12 mouse cellular contexts compared by ENCODE assay signal in genomic region chr11:87949990-87950389, GRCm38 (mm10). TPM values are rescaled to one million over a fixed set of nuclear protein-coding genes. Genes with fewer than 3 reads are reported as not detected.
DNase-seq lines count a peak whose midpoint lies in the region; ATAC-seq and TF ChIP-seq lines count a peak whose summit lies in the region.
"Had no signal": no experiment of that assay in that cellular context is flagged by ENCODE, and none has a peak within 500 bp of the region (broad histone marks: within the 10 kb centered on the region; RNA-seq: fewer than 3 reads in every experiment).

No protein-coding gene starts in this region.

- TF ChIP-seq CTCF in liver, embryonic 14.5 days (IDR thresholded peaks at IDR 0.05; ENCODE audit: low read depth): peak; percentile 55
- peak; percentile 72 for TF ChIP-seq CTCF in ES-Bruce4 (IDR thresholded peaks at IDR 0.05; ENCODE audit: low read depth, low read length)

- H3K9me3 ChIP-seq in liver, embryonic 14.5 days (ENCODE audit: control insufficient read depth, low read length): no peaks in the 10 kb centered on the region
- no peaks in the 10 kb centered on the region for H3K9me3 ChIP-seq in liver, embryonic 11.5 days (ENCODE audit: control insufficient read depth, low read length)
- no peaks in the 10 kb centered on the region for H3K9me3 ChIP-seq in ES-Bruce4 (replicated peaks; ENCODE audit: control insufficient read depth, insufficient read depth, low read length, poor library complexity, severe bottlenecking)
- no peaks in the 10 kb centered on the region for H3K9me3 ChIP-seq in embryonic facial prominence, embryonic 11.5 days (replicated peaks; ENCODE audit: control insufficient read depth, low read length)
- H3K9me3 ChIP-seq: kidney, embryonic 15.5 days; liver, embryonic 15.5 days; neural tube, embryonic 13.5 days had no signal

- no peak for ATAC-seq in liver, embryonic 14.5 days (ENCODE audit: insufficient read depth)
- no peak for ATAC-seq in liver, embryonic 11.5 days (replicated peaks; ENCODE audit: low FRiP score)
- no peak for ATAC-seq in embryonic facial prominence, embryonic 11.5 days (replicated peaks; ENCODE audit: insufficient number of reproducible peaks, low FRiP score, low TSS enrichment, low read depth)

- H3K4me2 ChIP-seq in liver, embryonic 14.5 days (ENCODE audit: low read depth): no peak overlapping the region
- H3K4me2 ChIP-seq in liver, embryonic 11.5 days: no peak overlapping the region
- no peak overlapping the region for H3K4me2 ChIP-seq in embryonic facial prominence, embryonic 11.5 days (ENCODE audit: low read depth, low read length)
- H3K4me2 ChIP-seq: kidney, embryonic 15.5 days; liver, embryonic 15.5 days; neural tube, embryonic 13.5 days had no signal

- TF ChIP-seq POLR2A in ES-Bruce4 (IDR thresholded peaks at IDR 0.05; ENCODE audit: insufficient read depth, low read length): no peak

- no peaks in the 10 kb centered on the region for H3K36me3 ChIP-seq in liver, embryonic 14.5 days (replicated peaks; ENCODE audit: control insufficient read depth, insufficient read depth, low read depth)
- no peaks in the 10 kb centered on the region for H3K36me3 ChIP-seq in liver, embryonic 11.5 days (ENCODE audit: control insufficient read depth, insufficient read depth, low read length)
- H3K36me3 ChIP-seq in ES-Bruce4 (ENCODE audit: control insufficient read depth, insufficient read depth, low read length, poor library complexity, severe bottlenecking): no peaks in the 10 kb centered on the region
- no peaks in the 10 kb centered on the region for H3K36me3 ChIP-seq in embryonic facial prominence, embryonic 11.5 days (replicated peaks; ENCODE audit: control insufficient read depth, insufficient read depth, low read depth, low read length)
- H3K36me3 ChIP-seq: kidney, embryonic 15.5 days; liver, embryonic 15.5 days; neural tube, embryonic 13.5 days had no signal

- no peak overlapping the region for H3K27ac ChIP-seq in liver, embryonic 14.5 days
- H3K27ac ChIP-seq in liver, embryonic 11.5 days (ENCODE audit: low read depth, low read length): no peak overlapping the region
- H3K27ac ChIP-seq in ES-Bruce4 (ENCODE audit: insufficient read depth, low read length): no peak overlapping the region
- H3K27ac ChIP-seq in embryonic facial prominence, embryonic 11.5 days (replicated peaks; ENCODE audit: low read depth, low read length): no peak overlapping the region
- H3K27ac ChIP-seq: kidney, embryonic 15.5 days; liver, embryonic 15.5 days; neural tube, embryonic 13.5 days had no signal

- no peak overlapping the region for H3K4me3 ChIP-seq in liver, embryonic 14.5 days (ENCODE audit: insufficient read depth in 1 of 2, low read depth in 2 of 2, low read length in 2 of 2)
- H3K4me3 ChIP-seq in liver, embryonic 11.5 days (ENCODE audit: low read depth, low read length): no peak overlapping the region
- H3K4me3 ChIP-seq in ES-Bruce4 (ENCODE audit: low read depth, low read length): no peak overlapping the region
- no peak overlapping the region for H3K4me3 ChIP-seq in embryonic facial prominence, embryonic 11.5 days (ENCODE audit: low read depth, low read length)
- H3K4me3 ChIP-seq: kidney, embryonic 15.5 days; liver, embryonic 15.5 days; neural tube, embryonic 13.5 days had no signal

- no peak for TF ChIP-seq EP300 in liver, embryonic 14.5 days (IDR thresholded peaks at IDR 0.05; ENCODE audit: low read depth)
- TF ChIP-seq EP300 in ES-Bruce4 (IDR thresholded peaks at IDR 0.05; ENCODE audit: insufficient read depth, low read depth, low read length): no peak

- no peak overlapping the region for H3K9ac ChIP-seq in liver, embryonic 14.5 days (replicated peaks)
- no peak overlapping the region for H3K9ac ChIP-seq in liver, embryonic 11.5 days (ENCODE audit: low read depth, low read length)
- no peak overlapping the region for H3K9ac ChIP-seq in ES-Bruce4 (ENCODE audit: low read depth, poor library complexity, severe bottlenecking)
- no peak overlapping the region for H3K9ac ChIP-seq in embryonic facial prominence, embryonic 11.5 days (replicated peaks; ENCODE audit: low read length)
- H3K9ac ChIP-seq: kidney, embryonic 15.5 days; liver, embryonic 15.5 days; neural tube, embryonic 13.5 days had no signal

- no peaks in the 10 kb centered on the region for H3K27me3 ChIP-seq in liver, embryonic 14.5 days (ENCODE audit: control insufficient read depth, insufficient read depth, low read length)
- H3K27me3 ChIP-seq in liver, embryonic 11.5 days (replicated peaks; ENCODE audit: control insufficient read depth, insufficient read depth, low read length): no peaks in the 10 kb centered on the region
- H3K27me3 ChIP-seq in ES-Bruce4 (ENCODE audit: control insufficient read depth, insufficient read depth, low read length, poor library complexity, severe bottlenecking): no peaks in the 10 kb centered on the region
- H3K27me3 ChIP-seq in embryonic facial prominence, embryonic 11.5 days (ENCODE audit: control insufficient read depth, insufficient read depth, low read length): no peaks in the 10 kb centered on the region
- H3K27me3 ChIP-seq: kidney, embryonic 15.5 days; liver, embryonic 15.5 days; neural tube, embryonic 13.5 days had no signal

- peak; percentile 51 for DNase-seq in cerebellum, postnatal 10 days
- DNase-seq in cerebellum, postnatal 36 days: no peak
- no peak for DNase-seq in liver, embryonic 14.5 days (ENCODE audit: low read depth in 3 of 3, low spot score in 3 of 3)
- no peak for DNase-seq in liver, embryonic 11.5 days (ENCODE audit: low spot score)
- peak; percentile 41 for DNase-seq in embryonic facial prominence, embryonic 11.5 days (ENCODE audit: low spot score)
- no peak for DNase-seq in ovary, postnatal 36 days (ENCODE audit: low spot score)
- DNase-seq in layer of hippocampus, adult 9-11 months: no peak
- DNase-seq: heart, adult 18-20 months had no signal

- WGBS in liver, embryonic 14.5 days (ENCODE audit: insufficient replicate concordance): 1% methylated on average over 2 of the region's 2 CpGs
- WGBS in liver, embryonic 11.5 days: 0% methylated on average over 2 of the region's 2 CpGs
- WGBS in embryonic facial prominence, embryonic 11.5 days: 2% methylated on average over 2 of the region's 2 CpGs

- no peaks in the 10 kb centered on the region for H3K4me1 ChIP-seq in liver, embryonic 14.5 days (replicated peaks; ENCODE audit: control insufficient read depth in 2 of 2, insufficient read depth in 2 of 2, low read length in 1 of 2)
- no peaks in the 10 kb centered on the region for H3K4me1 ChIP-seq in liver, embryonic 11.5 days (replicated peaks; ENCODE audit: control insufficient read depth, insufficient read depth, low read length)
- H3K4me1 ChIP-seq in ES-Bruce4 (ENCODE audit: control insufficient read depth, insufficient read depth, low read length): no peaks in the 10 kb centered on the region
- no peaks in the 10 kb centered on the region for H3K4me1 ChIP-seq in embryonic facial prominence, embryonic 11.5 days (ENCODE audit: control insufficient read depth, insufficient read depth, low read length)
- H3K4me1 ChIP-seq: kidney, embryonic 15.5 days; liver, embryonic 15.5 days; neural tube, embryonic 13.5 days had no signal

RNA-seq across cellular contexts. Expression of gene Olfr464, which starts 29.2 kb away (rescaled TPM):
- polyA plus RNA-seq in liver, embryonic 14.5 days (2012; rRNA removed): not detected in 2 replicates
- polyA plus RNA-seq in liver, embryonic 14.5 days (2014; fragmentation: Nextera tagmentation; extraction: Ambion mirVana): not detected in 2 replicates
- not detected in 2 replicates for polyA plus RNA-seq in liver, embryonic 11.5 days (2014; fragmentation: Nextera tagmentation; extraction: Ambion mirVana)
- not detected in 2 replicates for polyA plus RNA-seq in ES-Bruce4 (2011; ENCODE audit: insufficient read depth, insufficient read length, low read depth, missing spikeins)
- not detected in 2 replicates for polyA plus RNA-seq in embryonic facial prominence, embryonic 11.5 days (2014; fragmentation: Nextera tagmentation; extraction: Ambion mirVana)
- polyA plus RNA-seq: kidney, embryonic 15.5 days; liver, embryonic 15.5 days had no signal

RNA-seq across cellular contexts. Expression of gene Dynll2, which starts 37.3 kb away (rescaled TPM):
- 18.0 and 21.5 TPM in 2 replicates for polyA plus RNA-seq in liver, embryonic 14.5 days (2012; rRNA removed)
- polyA plus RNA-seq in liver, embryonic 14.5 days (2014; fragmentation: Nextera tagmentation; extraction: Ambion mirVana): 5.7 TPM in 2 replicates
- 17.7 and 19.4 TPM in 2 replicates for polyA plus RNA-seq in liver, embryonic 11.5 days (2014; fragmentation: Nextera tagmentation; extraction: Ambion mirVana)
- polyA plus RNA-seq in ES-Bruce4 (2011; ENCODE audit: insufficient read depth, insufficient read length, low read depth, missing spikeins): 130 and 133 TPM in 2 replicates
- 16.0 and 17.3 TPM in 2 replicates for polyA plus RNA-seq in embryonic facial prominence, embryonic 11.5 days (2014; fragmentation: Nextera tagmentation; extraction: Ambion mirVana)

RNA-seq across cellular contexts. Expression of gene Olfr463, which starts 52.8 kb away (rescaled TPM):
- polyA plus RNA-seq in liver, embryonic 14.5 days (2012; rRNA removed): not detected in 2 replicates
- not detected in 2 replicates for polyA plus RNA-seq in liver, embryonic 14.5 days (2014; fragmentation: Nextera tagmentation; extraction: Ambion mirVana)
- not detected in 2 replicates for polyA plus RNA-seq in liver, embryonic 11.5 days (2014; fragmentation: Nextera tagmentation; extraction: Ambion mirVana)
- polyA plus RNA-seq in ES-Bruce4 (2011; ENCODE audit: insufficient read depth, insufficient read length, low read depth, missing spikeins): not detected in 2 replicates
- polyA plus RNA-seq in embryonic facial prominence, embryonic 11.5 days (2014; fragmentation: Nextera tagmentation; extraction: Ambion mirVana): not detected in 2 replicates
- polyA plus RNA-seq: kidney, embryonic 15.5 days; liver, embryonic 15.5 days; neural tube, embryonic 13.5 days had no signal

RNA-seq across cellular contexts. Expression of gene Olfr462, which starts 57.9 kb away (rescaled TPM):
- polyA plus RNA-seq in liver, embryonic 14.5 days (2012; rRNA removed): not detected in 2 replicates
- not detected in 2 replicates for polyA plus RNA-seq in liver, embryonic 14.5 days (2014; fragmentation: Nextera tagmentation; extraction: Ambion mirVana)
- polyA plus RNA-seq in liver, embryonic 11.5 days (2014; fragmentation: Nextera tagmentation; extraction: Ambion mirVana): not detected in 2 replicates
- not detected in 2 replicates for polyA plus RNA-seq in ES-Bruce4 (2011; ENCODE audit: insufficient read depth, insufficient read length, low read depth, missing spikeins)
- polyA plus RNA-seq in embryonic facial prominence, embryonic 11.5 days (2014; fragmentation: Nextera tagmentation; extraction: Ambion mirVana): not detected in 2 replicates
- polyA plus RNA-seq: kidney, embryonic 15.5 days; liver, embryonic 15.5 days; neural tube, embryonic 13.5 days had no signal

Comparison
In these comparisons a context has a peak if more than half of its experiments do, and no peak if none do; other contexts are left out.
1. DNase-seq: peak in cerebellum, postnatal 10 days (2 of 2) and embryonic facial prominence, embryonic 11.5 days (single experiment); none in cerebellum, postnatal 36 days (0 of 2), liver, embryonic 14.5 days (0 of 3), liver, embryonic 11.5 days (single experiment), ovary, postnatal 36 days (single experiment) and layer of hippocampus, adult 9-11 months (single experiment).